Mouse (Mus musculus) lung, embryonic 15.5 days (tissue): ENCODE data around the gene Smim22. TPM values are rescaled to one million over a fixed set of nuclear protein-coding genes. Genes with fewer than 3 reads are reported as not detected.
A peak's percentile ranks its signal among the peaks of the same experiment; 100 is the strongest.

ENCODE experiments used
- ATAC-seq: fragments of 200-750 bp; cut with Nextera tagmentation; 2 replicates; pipeline ENCODE4 v1.8.0; 2017; ENCODE audit warnings: moderate number of reproducible peaks, borderline replicate concordance; ENCODE audit not compliant: low FRiP score, low TSS enrichment; ENCODE audit errors: extremely low read depth
- H3K27ac ChIP-seq: fragments of 300-500 bp; sonication (generic); 2 replicates; pipeline ENCODE4 v1.5.1; 2015; ENCODE audit warnings: moderate library complexity, mild to moderate bottlenecking, inconsistent platforms
- H3K27me3 ChIP-seq: fragments of 300-500 bp; sonication (generic); 2 replicates; pipeline ENCODE4 v1.6.1; 2015; ENCODE audit warnings: inconsistent platforms
- H3K36me3 ChIP-seq: fragments of 300-500 bp; sonication (generic); 2 replicates; pipeline ENCODE4 v1.6.1; 2015; ENCODE audit warnings: inconsistent platforms
- H3K4me1 ChIP-seq: fragments of 300-500 bp; sonication (generic); 2 replicates; pipeline ENCODE4 v1.6.1; 2015; ENCODE audit warnings: inconsistent platforms
- H3K4me2 ChIP-seq: fragments of 300-500 bp; sonication (generic); 2 replicates; pipeline ENCODE4 v1.6.1; 2015; ENCODE audit warnings: inconsistent platforms, mild to moderate bottlenecking, moderate library complexity
- H3K4me3 ChIP-seq: fragments of 300-500 bp; sonication (generic); 2 replicates; pipeline ENCODE4 v1.5.1; 2015; ENCODE audit warnings: mild to moderate bottlenecking, inconsistent platforms
- H3K9ac ChIP-seq: fragments of 300-500 bp; sonication (generic); 2 replicates; pipeline ENCODE4 v1.6.1; 2015; ENCODE audit warnings: inconsistent platforms
- H3K9me3 ChIP-seq: fragments of 300-500 bp; sonication (generic); 2 replicates; pipeline ENCODE4 v1.6.1; 2016; ENCODE audit warnings: inconsistent platforms
- WGBS: fragments of 180-500 bp; shearing (Covaris S2); methylation state at CpG from one replicate; pipeline ENCODE4 v1.1.7; 2015; 5-methylcytosine and 5-hydroxymethylcytosine counted together
- polyA plus RNA-seq: library from polyadenylated mRNA; unstranded; fragments of >200 nt; fragmentation: Nextera tagmentation; extraction: Ambion mirVana; gene quantifications from 2 replicates; pipeline ENCODE4 v1.2.1, GENCODE M21; 2015

Smim22 gene
- polyA plus RNA-seq, 1 experiment from 2014 or later = 30.2 TPM

- no peak overlapping the region for H3K4me3 ChIP-seq
- H3K36me3 ChIP-seq = peaks cover 22% of the 10 kb centered on the region
- no peak overlapping the region for H3K9ac ChIP-seq
- WGBS = 84% methylated on average over 7 of the region's 7 CpGs
- no peak overlapping the region for H3K4me2 ChIP-seq
- H3K9me3 ChIP-seq = no peaks in the 10 kb centered on the region
- H3K4me1 ChIP-seq = peaks cover 9% of the 10 kb centered on the region
- ATAC-seq = no peak
- H3K27me3 ChIP-seq = no peaks in the 10 kb centered on the region
- no peak overlapping the region for H3K27ac ChIP-seq
Measured at GRCm38 (mm10) chr16:5011285-5011684, 4.2 kb downstream of the Smim22 start.

GRCm38 (mm10) chr16:5012036-5013005 is 5.2 kb downstream of the Smim22 start:
- Histone ChIP-seq H3K27me3 (no peaks in the 10 kb centered on the region), H3K27ac (no peak overlapping the region), H3K36me3 (peaks cover 32% of the 10 kb centered on the region), H3K4me3 (peak overlapping the region; percentile 82), H3K9me3 (no peaks in the 10 kb centered on the region), H3K4me2 (peak overlapping the region; percentile 85), H3K9ac (peak overlapping the region; percentile 64), H3K4me1 (peaks cover 9% of the 10 kb centered on the region)
- WGBS = 41% methylated on average over 13 of the region's 13 CpGs
- ATAC-seq = no peak

GRCm38 (mm10) chr16:5013054-5013838 is 6.2 kb downstream of the Smim22 start, which contains the start of gene Rogdi:
Gene Rogdi (minus strand): TSS chr16:5013553.
- Histone ChIP-seq H3K4me2 (peak within 1 kb of the TSS; percentile 85), H3K9ac (peak within 1 kb of the TSS; percentile 64), H3K36me3 (peaks cover 41% of the 10 kb centered on the region), H3K4me1 (peaks cover 9% of the 10 kb centered on the region), H3K4me3 (peak within 1 kb of the TSS; percentile 82), H3K9me3 (no peaks in the 10 kb centered on the region), H3K27ac (peak within 1 kb of the TSS; percentile 58; the same call in 1 of the 2 replicates), H3K27me3 (no peaks in the 10 kb centered on the region)
- peak; percentile 98 for ATAC-seq
- WGBS = under 1% methylated on average over 63 of the region's 63 CpGs

- H3K27me3 ChIP-seq = no peaks in the 10 kb centered on the region
- H3K4me3 ChIP-seq = no peak overlapping the region
- no peak overlapping the region for H3K9ac ChIP-seq
- H3K4me2 ChIP-seq = no peak overlapping the region
- no peaks in the 10 kb centered on the region for H3K9me3 ChIP-seq
- H3K4me1 ChIP-seq = peaks cover 9% of the 10 kb centered on the region
- no peak for ATAC-seq
- H3K27ac ChIP-seq = no peak overlapping the region
- WGBS = 77% methylated on average over 4 of the region's 4 CpGs
- H3K36me3 ChIP-seq = peaks cover 54% of the 10 kb centered on the region
Measured at GRCm38 (mm10) chr16:5014578-5014977, 7.5 kb downstream of the Smim22 start.

- Histone ChIP-seq H3K9ac (no peak overlapping the region), H3K36me3 (peaks cover 94% of the 10 kb centered on the region), H3K27ac (no peak overlapping the region), H3K4me3 (no peak overlapping the region), H3K9me3 (no peaks in the 10 kb centered on the region), H3K27me3 (no peaks in the 10 kb centered on the region), H3K4me2 (no peak overlapping the region), H3K4me1 (no peaks in the 10 kb centered on the region)
- ATAC-seq = no peak
- WGBS = 86% methylated on average over 3 of the region's 3 CpGs
Measured at GRCm38 (mm10) chr16:5024021-5024420, 16.9 kb downstream of the Smim22 start.

- Histone ChIP-seq H3K36me3 (peaks cover 99% of the 10 kb centered on the region), H3K4me3 (no peak overlapping the region), H3K27me3 (no peaks in the 10 kb centered on the region), H3K4me2 (no peak overlapping the region), H3K4me1 (no peaks in the 10 kb centered on the region), H3K27ac (no peak overlapping the region), H3K9ac (no peak overlapping the region), H3K9me3 (no peaks in the 10 kb centered on the region)
- 36% methylated on average over 2 of the region's 2 CpGs for WGBS
- ATAC-seq = no peak
Measured at GRCm38 (mm10) chr16:5029847-5030246, 22.8 kb downstream of the Smim22 start.

GRCm38 (mm10) chr16:5035591-5035990 is 28.5 kb downstream of the Smim22 start:
- WGBS = 96% methylated on average over 3 of the region's 3 CpGs
- ATAC-seq = no peak
- H3K9me3 ChIP-seq = no peaks in the 10 kb centered on the region

GRCm38 (mm10) chr16:5036649-5037234 is 29.7 kb downstream of the Smim22 start:
- H3K36me3 ChIP-seq = peaks cover 93% of the 10 kb centered on the region
- H3K4me1 ChIP-seq = no peaks in the 10 kb centered on the region
- H3K9me3 ChIP-seq = no peaks in the 10 kb centered on the region
- WGBS = 77% methylated on average over 5 of the region's 5 CpGs
- H3K4me2 ChIP-seq = no peak overlapping the region
- no peak overlapping the region for H3K4me3 ChIP-seq
- no peak overlapping the region for H3K27ac ChIP-seq
- H3K27me3 ChIP-seq = no peaks in the 10 kb centered on the region
- no peak for ATAC-seq
- no peak overlapping the region for H3K9ac ChIP-seq

More at GRCm38 (mm10) chr16:5035591-5035990, 28.5 kb downstream of the Smim22 start:
- Histone ChIP-seq H3K36me3 (peaks cover 93% of the 10 kb centered on the region), H3K27ac (no peak overlapping the region), H3K27me3 (no peaks in the 10 kb centered on the region), H3K4me3 (no peak overlapping the region), H3K9ac (no peak overlapping the region), H3K4me1 (no peaks in the 10 kb centered on the region), H3K4me2 (no peak overlapping the region)

GRCm38 (mm10) chr16:5045322-5045721 is 38.2 kb downstream of the Smim22 start:
- no peak for ATAC-seq
- peaks cover 17% of the 10 kb centered on the region for H3K4me1 ChIP-seq
- H3K36me3 ChIP-seq = peaks cover 67% of the 10 kb centered on the region
- H3K4me2 ChIP-seq = no peak overlapping the region
- WGBS = 92% methylated on average over 3 of the region's 3 CpGs
- no peak overlapping the region for H3K4me3 ChIP-seq
- no peak overlapping the region for H3K9ac ChIP-seq
- H3K27me3 ChIP-seq = no peaks in the 10 kb centered on the region
- no peak overlapping the region for H3K27ac ChIP-seq
- H3K9me3 ChIP-seq = no peaks in the 10 kb centered on the region

- Histone ChIP-seq H3K27ac (peak overlapping the region; percentile 86), H3K9ac (peak overlapping the region; percentile 95), H3K4me1 (peaks cover 26% of the 10 kb centered on the region), H3K36me3 (peaks cover 37% of the 10 kb centered on the region), H3K9me3 (no peaks in the 10 kb centered on the region), H3K27me3 (no peaks in the 10 kb centered on the region), H3K4me2 (peak overlapping the region; percentile 82), H3K4me3 (peak overlapping the region; percentile 80)
- peak; percentile 56 for ATAC-seq
- WGBS = under 1% methylated on average over 38 of the region's 38 CpGs
Measured at GRCm38 (mm10) chr16:5049182-5049773, 42.2 kb downstream of the Smim22 start.

- Histone ChIP-seq H3K27me3 (no peaks in the 10 kb centered on the region), H3K4me1 (peaks cover 26% of the 10 kb centered on the region), H3K4me3 (peak within 1 kb of the TSS; percentile 80), H3K9ac (peak within 1 kb of the TSS; percentile 95), H3K9me3 (no peaks in the 10 kb centered on the region), H3K27ac (peak within 1 kb of the TSS; percentile 97), H3K4me2 (peak within 1 kb of the TSS; percentile 91), H3K36me3 (peaks cover 32% of the 10 kb centered on the region)
- WGBS = under 1% methylated on average over 55 of the region's 56 CpGs
- peak; percentile 99 for ATAC-seq
Measured at GRCm38 (mm10) chr16:5049774-5050234, 42.7 kb downstream of the Smim22 start, which contains the start of the genes Glyr1 and Ubn1. Gene Glyr1 (minus strand): TSS chr16:5049863. Gene Ubn1 (plus strand): TSS chr16:5050057.
